Mouse (Mus musculus) ES-E14 (cell line): ENCODE results near the gene Tbc1d15. TPM values are rescaled to one million over a fixed set of nuclear protein-coding genes. Genes with fewer than 3 reads are reported as not detected.

Experiments used
- DNase-seq: peaks from one replicate; pipeline ENCODE4 v3.0.0-alpha.2; 2013; ENCODE audit warnings: low read depth, low spot score
- H3K27ac ChIP-seq: 2 replicates; pipeline ENCODE4 v1.5.1; 2012; ENCODE audit warnings: low read depth, mild to moderate bottlenecking, low read length, moderate library complexity, mixed read lengths; ENCODE audit not compliant: poor library complexity, insufficient read depth, severe bottlenecking
- H3K36me3 ChIP-seq: 2 replicates; pipeline ENCODE4 v1.6.1; 2012; ENCODE audit warnings: mild to moderate bottlenecking, low read length, moderate library complexity, mixed read lengths; ENCODE audit not compliant: control insufficient read depth, poor library complexity, insufficient read depth, severe bottlenecking
- H3K4me1 ChIP-seq, 2 experiments: fragments of 150-350 bp in 1 of 2; sonication (generic) in 1 of 2; 2 replicates each; pipeline ENCODE4 v1.6.1; 2012; ENCODE audit warnings: low read length in 2 of 2, mild to moderate bottlenecking in 1 of 2, mixed read lengths in 1 of 2; ENCODE audit not compliant: control insufficient read depth in 2 of 2, insufficient read depth in 2 of 2, poor library complexity in 1 of 2
- H3K4me3 ChIP-seq, 2 experiments: fragments of 150-350 bp in 1 of 2; sonication (generic) in 1 of 2; 2 replicates each; pipeline ENCODE4 v1.5.1; 2012; ENCODE audit warnings: low read length in 2 of 2, low read depth in 1 of 2, mild to moderate bottlenecking in 1 of 2, mixed read lengths in 1 of 2; ENCODE audit not compliant: insufficient read depth in 1 of 2, poor library complexity in 1 of 2, severe bottlenecking in 1 of 2
- H3K9ac ChIP-seq: 2 replicates; pipeline ENCODE4 v1.6.1; 2012; ENCODE audit warnings: low read depth, mild to moderate bottlenecking, low read length, mixed read lengths; ENCODE audit not compliant: poor library complexity, insufficient read depth, severe bottlenecking
- H3K9me3 ChIP-seq: fragments of 150-350 bp; sonication (generic); 2 replicates; pipeline ENCODE4 v1.6.1; 2012; ENCODE audit warnings: low read depth, mild to moderate bottlenecking, low read length; ENCODE audit not compliant: control insufficient read depth, insufficient read depth
- CHD2 ChIP-seq: IDR thresholded peaks from 2 replicates; pipeline ENCODE4 v1.6.1; 2014; ENCODE audit warnings: mild to moderate bottlenecking, low read depth, low read length, inconsistent platforms
- HCFC1 ChIP-seq: IDR thresholded peaks from 2 replicates; pipeline ENCODE4 v1.6.1; 2012; ENCODE audit warnings: low read length, inconsistent platforms, borderline replicate concordance; ENCODE audit not compliant: insufficient read depth
- MAFK ChIP-seq: IDR thresholded peaks from 2 replicates; pipeline ENCODE4 v1.6.1; 2014; ENCODE audit warnings: mild to moderate bottlenecking, low read depth, low read length, inconsistent platforms; ENCODE audit not compliant: insufficient read depth
- ZC3H11A ChIP-seq: IDR thresholded peaks from 2 replicates; pipeline ENCODE4 v1.6.1; 2012; ENCODE audit warnings: low read depth, mild to moderate bottlenecking, inconsistent platforms, low read length, borderline replicate concordance
- ZNF384 ChIP-seq: IDR thresholded peaks from 2 replicates; pipeline ENCODE4 v1.6.1; 2012; ENCODE audit warnings: low read depth, low read length, inconsistent platforms
- in situ Hi-C, 2 experiments: fragments of 600-800 bp; cut with MboI; formaldehyde crosslinking; loops; one replicate each; pipeline ENCODE4 v1.15.1; 2025; ENCODE audit warnings: low sequenced_read_pairs in 2 of 2, inconsistent platforms in 1 of 2; ENCODE audit not compliant: unreplicated experiment in 2 of 2
- total RNA-seq: library from RNA; depleted of rRNA; stranded (reverse); fragments of 300-350 nt; gene quantifications from 2 replicates; pipeline ENCODE4 v1.2.3, GENCODE M21; 2012

Tbc1d15 gene
- total RNA-seq, 1 experiment = 23.8 TPM

GRCm38 (mm10) chr10:115241082-115241595 is 10.1 kb downstream of the Tbc1d15 start:
- peaks cover 4 to 5% of the 10 kb centered on the region in 2 experiments; a peak in 3 of 4 replicates for H3K4me1 ChIP-seq
- DNase-seq = no peak
- in situ Hi-C loops = no loop called here

GRCm38 (mm10) chr10:115237931-115238330 is 13.3 kb downstream of the Tbc1d15 start:
- DNase-seq = no peak
- TF ChIP-seq ZNF384 = no peak
- TF ChIP-seq CHD2 = no peak
- TF ChIP-seq MAFK = no peak
- TF ChIP-seq ZC3H11A = no peak
- TF ChIP-seq HCFC1 = no peak
- H3K9ac ChIP-seq = no peak overlapping the region
- in situ Hi-C loops = no loop called here
- peaks cover 4 to 9% of the 10 kb centered on the region in 2 experiments; a peak in 3 of 4 replicates for H3K4me1 ChIP-seq
- H3K4me3 ChIP-seq = no peak overlapping the region
- no peaks in the 10 kb centered on the region for H3K9me3 ChIP-seq
- H3K27ac ChIP-seq = no peak overlapping the region
- H3K36me3 ChIP-seq = peaks cover 23% of the 10 kb centered on the region

More at GRCm38 (mm10) chr10:115241082-115241595, 10.1 kb downstream of the Tbc1d15 start:
- Histone ChIP-seq H3K27ac (no peak overlapping the region), H3K9ac (no peak overlapping the region), H3K36me3 (peaks cover 15% of the 10 kb centered on the region), H3K9me3 (no peaks in the 10 kb centered on the region), H3K4me3 (no peak overlapping the region)
- TF ChIP-seq CHD2 (no peak), HCFC1 (no peak), ZNF384 (no peak), ZC3H11A (no peak), MAFK (no peak)

- Histone ChIP-seq H3K9ac (no peak overlapping the region), H3K27ac (no peak overlapping the region), H3K36me3 (peaks cover 26% of the 10 kb centered on the region), H3K4me1 (peaks cover 4 to 5% of the 10 kb centered on the region in 2 experiments; a peak in 3 of 4 replicates), H3K4me3 (no peak overlapping the region), H3K9me3 (no peaks in the 10 kb centered on the region)
- in situ Hi-C loops = no loop called here
- TF ChIP-seq MAFK (peak; percentile 74), ZC3H11A (no peak)
- DNase-seq = no peak
Measured at GRCm38 (mm10) chr10:115236733-115237132, 14.5 kb downstream of the Tbc1d15 start.

- in situ Hi-C loops = no loop called here
- no peak overlapping the region for H3K4me3 ChIP-seq
- H3K9ac ChIP-seq = no peak overlapping the region
- H3K9me3 ChIP-seq = no peaks in the 10 kb centered on the region
- peaks cover 26% of the 10 kb centered on the region for H3K36me3 ChIP-seq
- DNase-seq = no peak
- no peak for TF ChIP-seq MAFK
- TF ChIP-seq ZC3H11A = no peak
- TF ChIP-seq CHD2 = no peak
- no peak for TF ChIP-seq HCFC1
- no peak for TF ChIP-seq ZNF384
- peaks cover 4 to 5% of the 10 kb centered on the region in 2 experiments; a peak in 3 of 4 replicates for H3K4me1 ChIP-seq
- no peak overlapping the region for H3K27ac ChIP-seq
Measured at GRCm38 (mm10) chr10:115235501-115235900, 15.8 kb downstream of the Tbc1d15 start.

GRCm38 (mm10) chr10:115233798-115234197 is 17.5 kb downstream of the Tbc1d15 start:
- no peak overlapping the region for H3K27ac ChIP-seq
- in situ Hi-C loops = no loop called here
- H3K4me3 ChIP-seq = no peak overlapping the region
- H3K36me3 ChIP-seq = peaks cover 23% of the 10 kb centered on the region
- DNase-seq = no peak
- no peak for TF ChIP-seq CHD2
- TF ChIP-seq ZC3H11A = no peak
- TF ChIP-seq HCFC1 = no peak
- no peak for TF ChIP-seq MAFK
- peaks cover 4 to 5% of the 10 kb centered on the region in 2 experiments; a peak in 3 of 4 replicates for H3K4me1 ChIP-seq
- H3K9ac ChIP-seq = no peak overlapping the region
- no peaks in the 10 kb centered on the region for H3K9me3 ChIP-seq
